Mouse (Mus musculus) small intestine, adult 2 months (tissue): Measurements from ENCODE around the gene Abracl. TPM values are rescaled to one million over a fixed set of nuclear protein-coding genes. Genes with fewer than 3 reads are reported as not detected.

Source experiments
- H3K27ac ChIP-seq: fragments of 200-500 bp; 2 replicates; pipeline ENCODE4 v1.5.1; 2012; ENCODE audit warnings: low read depth, low read length, control low read depth, inconsistent platforms; ENCODE audit not compliant: insufficient read depth
- H3K27me3 ChIP-seq: fragments of 200-500 bp; 2 replicates; pipeline ENCODE4 v1.6.1; 2012; ENCODE audit warnings: mild to moderate bottlenecking, moderate library complexity, low read length, inconsistent platforms; ENCODE audit not compliant: control insufficient read depth, insufficient read depth
- H3K36me3 ChIP-seq: fragments of 200-500 bp; 2 replicates; pipeline ENCODE4 v1.6.1; 2012; ENCODE audit warnings: mild to moderate bottlenecking, low read length, control low read depth, inconsistent platforms; ENCODE audit not compliant: control insufficient read depth, insufficient read depth
- H3K4me1 ChIP-seq: fragments of 200-500 bp; 2 replicates; pipeline ENCODE4 v1.6.1; 2012; ENCODE audit warnings: low read length, inconsistent platforms, mixed read lengths; ENCODE audit not compliant: control insufficient read depth, insufficient read depth, insufficient read length
- H3K4me3 ChIP-seq: fragments of 200-500 bp; 2 replicates; pipeline ENCODE4 v1.5.1; 2012; ENCODE audit warnings: low read depth, mild to moderate bottlenecking, control low read depth, inconsistent platforms, low read length, moderate library complexity
- CTCF ChIP-seq: fragments of 200-500 bp; IDR thresholded peaks from 2 replicates; pipeline ENCODE4 v1.5.1; 2012; ENCODE audit warnings: low read depth, mild to moderate bottlenecking, control low read depth, inconsistent platforms, low read length, moderate library complexity, mixed read lengths; ENCODE audit not compliant: insufficient replicate concordance, insufficient read length; ENCODE audit errors: extremely low read depth
- POLR2A ChIP-seq: fragments of 200-500 bp; IDR thresholded peaks from 2 replicates; pipeline ENCODE4 v1.6.1; 2012; ENCODE audit warnings: low read depth, mild to moderate bottlenecking, control low read depth, inconsistent platforms, low read length, moderate library complexity
- WGBS: fragments of 180-500 bp; shearing (Covaris S2); methylation state at CpG from one replicate; pipeline ENCODE4 v1.1.7; 2018; 5-methylcytosine and 5-hydroxymethylcytosine counted together
- polyA plus RNA-seq: library from polyadenylated mRNA; depleted of rRNA; stranded (reverse); fragments of >200 nt; gene quantifications from 2 replicates; pipeline ENCODE4 v1.2.3, GENCODE M21; 2012

Gene Abracl
- polyA plus RNA-seq, 1 experiment, result 2.4 TPM

- Histone ChIP-seq H3K4me1 (0 out of 2 replicates have a peak, but pooled peaks cover 2% of the 10 kb centered on the region), H3K27me3 (no peaks in the 10 kb centered on the region), H3K4me3 (no peak overlapping the region), H3K27ac (no peak overlapping the region), H3K36me3 (peaks cover 10% of the 10 kb centered on the region)
- TF ChIP-seq CTCF (no peak), POLR2A (no peak)
- 94% methylated on average over 1 of the region's 1 CpGs for WGBS
Measured at GRCm38 (mm10) chr10:18006756-18007155, 16.3 kb downstream of the Abracl start.

DNA sequence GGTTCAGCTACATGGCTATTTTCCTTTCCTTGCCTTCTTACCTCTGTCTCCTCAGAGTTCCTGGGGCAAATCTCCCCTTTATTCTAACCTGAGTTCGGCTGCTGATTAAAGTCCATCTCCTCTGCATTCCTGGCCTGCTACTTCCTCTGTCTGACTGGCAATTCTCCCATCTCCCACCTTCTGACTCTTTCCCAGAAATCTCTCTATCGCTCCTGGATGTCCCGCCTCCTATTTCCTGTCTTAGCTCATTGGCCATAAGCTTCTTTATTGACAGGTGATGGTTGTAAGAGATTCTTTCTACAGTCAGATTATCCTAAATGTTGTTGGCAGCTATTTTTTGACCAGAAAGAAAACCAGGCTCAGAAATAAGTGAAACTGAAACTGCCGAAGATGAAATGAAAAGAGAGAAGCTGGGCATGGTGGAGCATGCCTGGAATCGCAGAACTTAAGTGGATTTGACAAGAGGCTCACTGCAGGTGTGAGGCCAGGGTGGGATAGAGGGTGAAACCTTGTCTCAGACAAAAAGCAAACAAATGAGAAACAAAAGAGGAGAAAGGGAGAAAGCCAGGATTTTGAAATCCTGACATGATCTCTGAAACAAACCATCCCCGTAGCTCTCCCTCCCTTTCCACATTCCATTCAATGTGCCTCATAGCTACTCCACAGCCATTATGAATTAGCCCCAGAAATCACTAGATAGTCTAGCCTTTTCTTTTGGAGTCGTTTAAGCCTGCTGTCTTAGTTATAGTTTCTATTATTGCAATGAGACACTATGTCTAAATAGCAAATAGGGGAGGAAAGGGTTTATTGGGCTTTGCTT is 17.7 kb downstream of the Abracl start:
- Histone ChIP-seq H3K27ac (no peak overlapping the region), H3K27me3 (no peaks in the 10 kb centered on the region), H3K4me1 (0 out of 2 replicates have a peak, but pooled peaks cover 2% of the 10 kb centered on the region), H3K4me3 (no peak overlapping the region), H3K36me3 (peaks cover 4% of the 10 kb centered on the region; the same call in 1 of the 2 replicates)
- WGBS, result 63% methylated on average over 7 of the region's 7 CpGs
- TF ChIP-seq POLR2A, result no peak
- no peak for TF ChIP-seq CTCF

DNA sequence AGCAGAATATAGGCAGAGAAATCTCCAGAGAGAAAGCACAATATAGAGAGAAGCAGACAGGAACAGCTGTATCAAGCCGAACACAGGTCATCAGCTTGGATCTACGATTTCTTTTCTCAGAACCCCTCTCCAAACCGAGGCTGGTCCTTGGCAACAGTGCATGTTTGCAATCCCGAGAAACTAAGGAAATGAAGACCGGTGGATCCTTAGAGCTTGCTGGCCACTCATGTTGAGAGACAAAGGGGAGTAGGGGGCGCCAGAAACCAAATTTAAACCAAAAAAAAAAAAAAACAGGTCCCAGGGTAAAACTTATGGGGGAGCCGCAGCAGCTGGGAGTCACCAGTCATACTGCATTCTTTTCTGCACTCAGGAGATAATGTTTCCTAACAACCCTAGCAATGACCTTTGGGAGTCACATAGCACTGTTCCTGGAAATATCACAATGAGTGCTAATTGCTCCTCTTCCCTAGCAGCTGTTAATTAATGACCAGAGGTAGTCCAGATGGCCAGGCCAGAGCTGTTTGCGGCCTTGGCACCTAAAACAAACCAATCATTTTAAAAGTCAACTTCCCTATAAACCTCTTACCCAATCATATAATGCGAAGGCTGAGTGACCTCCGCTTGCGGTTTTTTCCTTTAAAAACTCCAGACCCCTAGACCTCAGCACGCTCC is 19.0 kb downstream of the Abracl start:
- Histone ChIP-seq H3K4me3 (no peak overlapping the region), H3K27me3 (no peaks in the 10 kb centered on the region), H3K27ac (no peak overlapping the region), H3K4me1 (0 out of 2 replicates have a peak, but pooled peaks cover 2% of the 10 kb centered on the region), H3K36me3 (0 out of 2 replicates have a peak, but pooled peaks cover 1% of the 10 kb centered on the region)
- TF ChIP-seq CTCF, result no peak
- no peak for TF ChIP-seq POLR2A
- WGBS, result 78% methylated on average over 12 of the region's 12 CpGs

DNA sequence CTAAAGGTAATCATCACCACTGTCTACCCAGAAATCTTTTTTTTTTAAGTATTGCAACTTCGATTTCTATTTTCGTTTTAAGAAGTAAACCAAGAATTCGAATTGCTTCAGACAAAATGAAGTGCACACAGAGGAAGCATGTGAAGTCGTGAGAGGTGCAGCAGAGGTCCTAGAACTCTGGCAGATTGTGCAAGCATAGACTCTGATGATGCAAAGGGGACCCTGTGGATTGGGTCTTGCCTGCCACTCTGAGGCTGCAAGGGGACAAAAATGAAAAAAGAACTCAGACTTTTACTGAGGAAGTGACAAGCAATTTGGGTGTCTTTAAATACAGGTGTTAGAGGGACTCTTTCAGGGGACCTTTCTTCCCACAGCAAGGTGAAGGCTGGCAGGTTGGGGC is 32.5 kb downstream of the Abracl start:
- TF ChIP-seq POLR2A (no peak), CTCF (no peak)
- H3K4me3 ChIP-seq, result no peak overlapping the region
- H3K4me1 ChIP-seq, result peaks cover 2% of the 10 kb centered on the region; the same call in 1 of the 2 replicates
- no peaks in the 10 kb centered on the region for H3K27me3 ChIP-seq
- WGBS, result 80% methylated on average over 4 of the region's 4 CpGs
- H3K36me3 ChIP-seq, result no peaks in the 10 kb centered on the region
- no peak overlapping the region for H3K27ac ChIP-seq

DNA sequence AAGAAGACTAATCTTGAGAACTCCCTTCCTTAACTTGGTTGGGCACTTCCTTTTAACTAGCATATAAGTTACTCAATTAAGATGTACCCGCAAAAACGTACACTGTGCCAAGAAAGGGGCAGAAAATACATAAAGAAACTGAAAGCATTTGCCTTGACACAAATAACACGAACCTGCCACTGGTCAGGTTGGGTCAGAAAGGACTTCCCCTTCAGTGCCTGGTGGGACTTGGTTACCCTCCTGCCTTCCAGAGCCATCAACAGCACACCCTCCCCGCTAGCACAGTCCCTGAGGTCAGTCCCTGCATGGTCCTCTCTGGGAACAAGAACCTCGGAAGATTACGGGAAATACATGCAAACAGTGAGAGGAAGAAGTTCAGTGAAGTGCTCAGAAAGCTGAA is 34.0 kb downstream of the Abracl start:
- TF ChIP-seq CTCF, result no peak
- no peak for TF ChIP-seq POLR2A
- WGBS, result 21% methylated on average over 6 of the region's 6 CpGs
- Histone ChIP-seq H3K4me3 (peak overlapping the region; percentile 43), H3K36me3 (no peaks in the 10 kb centered on the region), H3K27ac (no peak overlapping the region), H3K4me1 (peaks cover 2% of the 10 kb centered on the region; the same call in 1 of the 2 replicates), H3K27me3 (no peaks in the 10 kb centered on the region)

- WGBS, result 86% methylated on average over 8 of the region's 8 CpGs
- TF ChIP-seq CTCF, result no peak
- TF ChIP-seq POLR2A, result no peak
- peak overlapping the region; percentile 18; the same call in 1 of the 2 replicates for H3K27ac ChIP-seq
- H3K4me3 ChIP-seq, result no peak overlapping the region
- H3K27me3 ChIP-seq, result no peaks in the 10 kb centered on the region
- H3K4me1 ChIP-seq, result peaks cover 2% of the 10 kb centered on the region; the same call in 1 of the 2 replicates
- H3K36me3 ChIP-seq, result no peaks in the 10 kb centered on the region
Measured at GRCm38 (mm10) chr10:17987823-17988423, 35.2 kb downstream of the Abracl start.
